Mouse (Mus musculus) common myeloid progenitor, adult 5-6 weeks (primary cell): ENCODE results near the gene Ndufa9. TPM values are rescaled to one million over a fixed set of nuclear protein-coding genes. Genes with fewer than 3 reads are reported as not detected.

ENCODE experiments used
- ATAC-seq: replicated peaks from 2 replicates; pipeline ENCODE4 v1.8.0; 2016; ENCODE audit warnings: low read depth, mild to moderate bottlenecking, moderate TSS enrichment, inconsistent platforms; ENCODE audit not compliant: poor library complexity, severe bottlenecking
- total RNA-seq: library from RNA; stranded (forward); fragments of 200-1000, 187-1606 nt; gene quantifications from 2 replicates; pipeline ENCODE4 v1.2.3, GENCODE M21; 2017

Ndufa9 gene
- total RNA-seq, 1 experiment from 2014 or later = 121 TPM

- ATAC-seq = no peak
Measured at GRCm38 (mm10) chr6:126773873-126774272, 75.1 kb downstream of the Ndufa9 start.

DNA sequence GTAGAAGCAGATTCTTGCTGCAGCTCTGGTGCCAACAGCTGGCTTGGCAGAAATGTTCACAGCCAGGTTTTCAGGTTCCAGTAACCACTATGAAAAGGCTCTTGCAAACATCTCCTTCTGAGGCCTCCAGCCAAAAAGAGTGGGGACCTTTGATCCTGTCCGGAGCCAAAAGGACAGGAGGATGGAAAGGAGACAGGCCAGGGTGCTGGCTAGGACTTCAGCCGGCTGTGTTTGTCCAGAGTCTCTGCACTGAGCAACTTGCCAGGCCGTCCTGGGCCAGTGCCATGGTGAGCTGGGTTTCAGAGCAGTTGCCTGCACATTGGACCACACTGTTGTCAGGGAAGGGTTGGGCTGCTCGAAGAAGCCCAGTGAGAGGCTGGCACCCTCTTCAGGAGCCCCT lies 76.6 kb downstream of the Ndufa9 start:
- no peak for ATAC-seq

Other genes with a start within 250 kb of the Ndufa9 start
- not detected in 2 replicates for gene Kcna1, start 202.8 kb downstream of the Ndufa9 start, total RNA-seq
- gene Kcna6, start 108.5 kb downstream of the Ndufa9 start, total RNA-seq = not detected in 2 replicates
- not detected in 2 replicates for gene Akap3, start 4.0 kb upstream of the Ndufa9 start, total RNA-seq
- gene Dyrk4, start 72.7 kb upstream of the Ndufa9 start, total RNA-seq = not detected in 2 replicates
- gene Rad51ap1, start 90.5 kb upstream of the Ndufa9 start, total RNA-seq = 152 and 154 TPM in 2 replicates
- 29.9 and 45.7 TPM in 2 replicates for gene D6Wsu163e, start 90.8 kb upstream of the Ndufa9 start, total RNA-seq
- not detected in 2 replicates for gene Fgf6, start 166.4 kb upstream of the Ndufa9 start, total RNA-seq
- not detected in 2 replicates for gene Fgf23, start 223.8 kb upstream of the Ndufa9 start, total RNA-seq